Mouse (Mus musculus) hindbrain, embryonic 14.5 days (tissue): ENCODE data around the gene Necab3. TPM values are rescaled to one million over a fixed set of nuclear protein-coding genes. Genes with fewer than 3 reads are reported as not detected.

Experiments
- polyA plus RNA-seq: library from polyadenylated mRNA; unstranded; fragments of >200 nt; fragmentation: Nextera tagmentation; extraction: Ambion mirVana; gene quantifications from 2 replicates; pipeline ENCODE4 v1.2.1, GENCODE M21; 2014

The Necab3 gene
- polyA plus RNA-seq, 1 experiment from 2014 or later, result 15.2 TPM

Other genes starting within 250 kb of the Necab3 start
- gene Cdk5rap1, start 185.9 kb downstream of the Necab3 start, polyA plus RNA-seq, result 14.2 and 20.3 TPM in 2 replicates
- gene Snta1, start 150.8 kb downstream of the Necab3 start, polyA plus RNA-seq, result 7.0 and 7.1 TPM in 2 replicates
- gene Cbfa2t2, start 122.4 kb downstream of the Necab3 start, polyA plus RNA-seq, result 44.6 and 48.0 TPM in 2 replicates
- 1.5 and 1.6 TPM in 2 replicates for gene 1700003F12Rik, start 11.8 kb downstream of the Necab3 start, polyA plus RNA-seq
- gene Actl10, start 7.1 kb downstream of the Necab3 start, polyA plus RNA-seq, result 0.12 and 0.22 TPM in 2 replicates
- gene E2f1, start 11.0 kb upstream of the Necab3 start, polyA plus RNA-seq, result 2.2 and 2.4 TPM in 2 replicates
- gene Pxmp4, start 44.8 kb upstream of the Necab3 start, polyA plus RNA-seq, result 17.3 and 18.5 TPM in 2 replicates
- gene Zfp341, start 54.4 kb upstream of the Necab3 start, polyA plus RNA-seq, result 2.0 and 2.4 TPM in 2 replicates
- gene 4930519P11Rik, start 54.5 kb upstream of the Necab3 start, polyA plus RNA-seq, result 0.47 and 0.59 TPM in 2 replicates
- 23.2 and 23.4 TPM in 2 replicates for gene Chmp4b, start 92.8 kb upstream of the Necab3 start, polyA plus RNA-seq
- not detected in 2 replicates for gene Gm14214, start 211.1 kb upstream of the Necab3 start, polyA plus RNA-seq
- gene Raly, start 232.2 kb upstream of the Necab3 start, polyA plus RNA-seq, result 36.2 and 41.0 TPM in 2 replicates
- gene a, start 232.5 kb upstream of the Necab3 start, polyA plus RNA-seq, result 0.93 and 1.3 TPM in 2 replicates